Mouse (Mus musculus): ENCODE measurements at regions not wholly inside any gene's neighbourhood (a gene's known extent, or its start where the extent isn't known, plus 50 kb on each side); places are given as distances from the start of the nearest gene placed in this dataset.
A peak's percentile ranks its signal among the peaks of the same experiment; 100 is the strongest.
"Not testable (repeated sequence)": the region's sequence is repeated elsewhere in the genome, so short reads cannot be mapped to it uniquely, and the experiment has no call there.

- H3K4me1 ChIP-seq (ENCODE audit: insufficient read depth, low read length); H3K27ac ChIP-seq (ENCODE audit: low read depth, low read length); H3K4me3 ChIP-seq (ENCODE audit: low read depth, low read length); H3K9ac ChIP-seq (replicated peaks; ENCODE audit: low read length, poor library complexity, severe bottlenecking); ATAC-seq (ENCODE audit: low FRiP score); DNase-seq (ENCODE audit: low spot score); H3K27me3 ChIP-seq (ENCODE audit: insufficient read depth, low read length); H3K36me3 ChIP-seq (ENCODE audit: insufficient read depth, low read length); H3K4me2 ChIP-seq (ENCODE audit: low read depth, low read length, poor library complexity, severe bottlenecking); H3K9me3 ChIP-seq (ENCODE audit: low read length): not testable (repeated sequence)
- 94% methylated on average over 2 of the region's 2 CpGs for WGBS
These were observed 971.2 kb downstream of the Agbl1 start for GRCm38 (mm10) chr7:77200903-77201302.

- Histone ChIP-seq H3K9ac (replicated peaks; ENCODE audit: low read length, poor library complexity, severe bottlenecking) (no peak overlapping the region), H3K27me3 (ENCODE audit: insufficient read depth, low read length) (no peaks in the 10 kb centered on the region), H3K4me2 (ENCODE audit: low read depth, low read length, poor library complexity, severe bottlenecking) (no peak overlapping the region), H3K27ac (ENCODE audit: low read depth, low read length) (no peak overlapping the region), H3K36me3 (ENCODE audit: insufficient read depth, low read length) (no peaks in the 10 kb centered on the region), H3K4me1 (ENCODE audit: insufficient read depth, low read length) (no peaks in the 10 kb centered on the region), H3K4me3 (ENCODE audit: low read depth, low read length) (no peak overlapping the region), H3K9me3 (ENCODE audit: low read length) (no peaks in the 10 kb centered on the region)
- ATAC-seq (ENCODE audit: low FRiP score): no peak
- 60% methylated on average over 3 of the region's 3 CpGs for WGBS
- DNase-seq (ENCODE audit: low spot score): no peak
- TF ChIP-seq CTCF (IDR thresholded peaks at IDR 0.05): no peak
These were observed 975.9 kb downstream of the Agbl1 start for GRCm38 (mm10) chr7:77205604-77206003.

- DNase-seq (ENCODE audit: low spot score) (peak; percentile 6), ATAC-seq (ENCODE audit: low FRiP score) (no peak)
- H3K9me3 ChIP-seq (ENCODE audit: low read length): no peaks in the 10 kb centered on the region
- no peak for TF ChIP-seq CTCF (IDR thresholded peaks at IDR 0.05)
- no peaks in the 10 kb centered on the region for H3K36me3 ChIP-seq (ENCODE audit: insufficient read depth, low read length)
- no peak overlapping the region for H3K9ac ChIP-seq (replicated peaks; ENCODE audit: low read length, poor library complexity, severe bottlenecking)
- no peaks in the 10 kb centered on the region for H3K4me1 ChIP-seq (ENCODE audit: insufficient read depth, low read length)
- H3K4me2 ChIP-seq (ENCODE audit: low read depth, low read length, poor library complexity, severe bottlenecking): no peak overlapping the region
- WGBS: 67% methylated on average over 1 of the region's 1 CpGs
- H3K27ac ChIP-seq (ENCODE audit: low read depth, low read length): no peak overlapping the region
- H3K27me3 ChIP-seq (ENCODE audit: insufficient read depth, low read length): no peaks in the 10 kb centered on the region
- H3K4me3 ChIP-seq (ENCODE audit: low read depth, low read length): no peak overlapping the region
These were observed 1019.7 kb downstream of the Agbl1 start for GRCm38 (mm10) chr7:77249391-77249790.

GRCm38 (mm10) chr7:77287657-77288056, 1058.0 kb downstream of the Agbl1 start:
- DNase-seq (ENCODE audit: low spot score) (no peak), ATAC-seq (ENCODE audit: low FRiP score) (no peak)
- TF ChIP-seq CTCF (IDR thresholded peaks at IDR 0.05): no peak
- H3K36me3 ChIP-seq (ENCODE audit: insufficient read depth, low read length): no peaks in the 10 kb centered on the region
- 73% methylated on average over 4 of the region's 4 CpGs for WGBS
- no peak overlapping the region for H3K4me2 ChIP-seq (ENCODE audit: low read depth, low read length, poor library complexity, severe bottlenecking)
- H3K4me3 ChIP-seq (ENCODE audit: low read depth, low read length): no peak overlapping the region
- no peaks in the 10 kb centered on the region for H3K4me1 ChIP-seq (ENCODE audit: insufficient read depth, low read length)
- no peaks in the 10 kb centered on the region for H3K27me3 ChIP-seq (ENCODE audit: insufficient read depth, low read length)
- H3K27ac ChIP-seq (ENCODE audit: low read depth, low read length): no peak overlapping the region
- no peak overlapping the region for H3K9ac ChIP-seq (replicated peaks; ENCODE audit: low read length, poor library complexity, severe bottlenecking)
- no peaks in the 10 kb centered on the region for H3K9me3 ChIP-seq (ENCODE audit: low read length)

- H3K27ac ChIP-seq (ENCODE audit: low read depth, low read length): no peak overlapping the region
- no peak overlapping the region for H3K4me2 ChIP-seq (ENCODE audit: low read depth, low read length, poor library complexity, severe bottlenecking)
- 20% methylated on average over 5 of the region's 5 CpGs for WGBS
- TF ChIP-seq CTCF (IDR thresholded peaks at IDR 0.05): no peak
- no peaks in the 10 kb centered on the region for H3K9me3 ChIP-seq (ENCODE audit: low read length)
- no peak overlapping the region for H3K4me3 ChIP-seq (ENCODE audit: low read depth, low read length)
- no peak overlapping the region for H3K9ac ChIP-seq (replicated peaks; ENCODE audit: low read length, poor library complexity, severe bottlenecking)
- DNase-seq (ENCODE audit: low spot score) (peak; percentile 44), ATAC-seq (ENCODE audit: low FRiP score) (no peak)
- H3K27me3 ChIP-seq (ENCODE audit: insufficient read depth, low read length): no peaks in the 10 kb centered on the region
- H3K36me3 ChIP-seq (ENCODE audit: insufficient read depth, low read length): no peaks in the 10 kb centered on the region
- no peaks in the 10 kb centered on the region for H3K4me1 ChIP-seq (ENCODE audit: insufficient read depth, low read length)
These were observed 1065.4 kb downstream of the Agbl1 start for GRCm38 (mm10) chr7:77294984-77295642.

GRCm38 (mm10) chr7:77303227-77303626, 1073.5 kb downstream of the Agbl1 start:
- no peak for TF ChIP-seq CTCF (IDR thresholded peaks at IDR 0.05)
- Histone ChIP-seq H3K9ac (replicated peaks; ENCODE audit: low read length, poor library complexity, severe bottlenecking) (no peak overlapping the region), H3K4me2 (ENCODE audit: low read depth, low read length, poor library complexity, severe bottlenecking) (no peak overlapping the region), H3K27ac (ENCODE audit: low read depth, low read length) (no peak overlapping the region), H3K4me1 (ENCODE audit: insufficient read depth, low read length) (no peaks in the 10 kb centered on the region), H3K9me3 (ENCODE audit: low read length) (no peaks in the 10 kb centered on the region), H3K4me3 (ENCODE audit: low read depth, low read length) (no peak overlapping the region), H3K27me3 (ENCODE audit: insufficient read depth, low read length) (no peaks in the 10 kb centered on the region), H3K36me3 (ENCODE audit: insufficient read depth, low read length) (no peaks in the 10 kb centered on the region)
- WGBS: 44% methylated on average over 3 of the region's 3 CpGs
- ATAC-seq (ENCODE audit: low FRiP score): no peak
- DNase-seq (ENCODE audit: low spot score): no peak

Data from midbrain, postnatal 0 days (tissue).